Mouse (Mus musculus): ENCODE data around the gene Gm21915. TPM values are rescaled to one million over a fixed set of nuclear protein-coding genes. Genes with fewer than 3 reads are reported as not detected.

Gm21915 gene
- total RNA-seq, 2 experiments from 2014 or later: not detected

DNA sequence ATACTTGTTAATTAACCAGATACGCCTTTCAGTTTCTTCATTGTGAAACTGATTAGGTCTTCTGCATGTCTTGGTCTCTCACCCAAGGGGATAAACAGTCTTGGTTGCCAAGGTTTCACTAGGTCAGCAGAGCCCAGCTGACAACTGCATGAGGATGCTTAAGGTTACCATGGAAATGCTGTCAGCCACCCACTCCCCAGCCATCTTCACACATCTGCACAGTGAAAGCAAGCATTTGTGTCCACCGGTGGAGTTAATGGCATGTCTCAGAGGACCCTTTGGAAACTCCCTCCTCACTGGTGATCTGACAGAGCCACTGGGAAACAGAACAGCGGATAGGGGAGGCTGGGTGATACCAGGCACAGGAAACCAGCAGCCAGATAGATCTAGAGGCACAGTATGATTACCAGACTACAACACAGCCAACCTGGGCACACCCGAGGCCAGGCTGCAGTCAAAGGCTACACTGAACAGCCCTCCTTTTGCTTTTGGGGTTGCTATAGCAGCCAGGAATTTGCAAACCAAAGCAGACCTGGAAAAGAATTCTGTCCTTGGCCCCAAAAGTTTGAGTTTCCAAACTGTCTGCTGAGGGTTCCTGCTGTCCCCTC lies 1.0 kb downstream of the Gm21915 start:
- DNase-seq: no peak

DNA sequence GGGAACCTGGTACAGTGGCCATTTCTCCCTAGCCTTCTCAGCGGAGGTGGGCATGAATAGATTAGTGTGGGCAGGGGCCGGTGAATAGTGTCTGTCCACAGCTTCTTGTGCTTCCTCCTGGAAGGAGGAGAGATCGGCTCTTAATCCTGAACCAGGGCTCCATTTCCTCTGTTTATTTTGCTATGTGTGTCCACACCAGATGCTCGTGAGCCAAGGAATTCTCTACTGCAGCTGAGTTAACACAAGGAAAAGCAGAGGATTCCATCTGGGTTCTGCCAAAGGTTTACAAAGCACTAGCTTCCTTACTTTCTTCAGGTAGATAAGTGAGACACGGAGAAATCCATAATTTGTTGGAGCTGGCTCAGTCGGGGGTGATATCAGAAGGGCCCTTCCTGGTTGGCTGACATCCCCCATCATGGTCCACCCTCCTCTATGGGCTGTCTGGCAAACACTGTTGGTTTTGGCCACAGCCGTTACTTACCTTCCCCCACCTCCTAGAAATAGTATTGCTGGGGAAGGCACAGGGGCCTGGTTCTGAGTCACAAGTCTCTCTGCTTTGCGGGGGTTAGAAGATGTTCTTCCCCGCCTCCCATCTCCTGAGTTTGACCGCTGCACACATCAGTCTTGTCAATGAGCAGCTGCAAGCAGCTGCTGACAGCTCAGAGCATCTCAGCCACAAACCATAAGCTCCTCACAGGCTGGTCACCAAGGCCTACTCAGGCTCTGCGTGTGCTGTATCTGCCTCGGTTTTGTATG lies 5.0 kb downstream of the Gm21915 start:
- no peak for DNase-seq

DNA sequence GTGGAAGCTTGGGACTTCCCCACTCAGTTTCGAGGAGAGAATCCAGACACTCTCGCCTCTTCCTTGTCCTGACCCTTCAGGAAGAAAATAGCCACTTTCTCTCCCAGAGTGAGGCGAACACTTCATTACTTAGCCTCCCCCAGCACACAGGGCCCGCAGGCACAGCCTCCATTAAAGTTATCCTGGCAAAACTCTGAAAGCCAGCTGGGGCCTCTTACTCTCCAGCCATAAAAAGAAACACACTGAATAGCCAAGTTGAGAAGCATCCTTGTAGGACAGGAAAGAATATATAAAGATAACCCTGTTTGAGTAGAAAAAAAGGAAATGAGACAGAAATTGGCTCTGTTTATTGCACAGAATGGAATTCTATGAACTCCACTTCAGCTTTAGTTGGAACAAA lies 8.2 kb downstream of the Gm21915 start:
- no peak for DNase-seq

DNA sequence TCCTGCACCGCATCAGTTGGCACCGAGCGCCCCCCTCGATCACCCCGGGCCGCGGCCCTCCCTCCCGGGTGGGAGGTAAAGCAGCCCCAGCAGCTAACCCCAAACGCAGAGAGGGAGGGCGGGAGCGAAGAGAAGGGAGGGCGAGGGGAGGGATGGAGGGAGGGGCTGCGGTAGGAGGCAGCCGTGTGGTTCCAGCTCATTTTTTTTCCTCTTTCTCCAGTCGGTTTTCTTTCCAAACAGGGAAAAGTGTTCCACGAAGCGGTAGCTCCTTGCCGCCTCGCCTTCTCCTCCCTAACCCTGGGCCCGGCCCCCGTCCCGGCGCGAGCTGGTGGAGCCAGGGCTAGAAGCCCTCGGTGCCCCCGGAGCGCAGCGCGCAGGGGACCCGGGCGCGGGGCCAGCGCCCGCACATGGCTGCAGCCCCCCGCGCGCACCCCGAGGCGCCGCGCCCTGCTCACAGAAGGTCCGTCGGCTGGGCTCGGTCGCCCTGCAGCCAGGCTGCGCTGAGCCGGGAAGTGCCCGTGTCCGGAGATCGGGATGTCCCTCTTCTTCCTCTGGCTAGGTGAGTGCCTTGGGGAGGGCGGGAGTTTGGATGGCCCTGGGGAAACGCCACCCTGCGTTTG lies 15.5 kb downstream of the Gm21915 start, which contains the start of gene Clmp:
TSS of gene Clmp (plus strand) at position 162 of the 620 bp plus-strand sequence.
- peak; percentile 48 for DNase-seq

DNA sequence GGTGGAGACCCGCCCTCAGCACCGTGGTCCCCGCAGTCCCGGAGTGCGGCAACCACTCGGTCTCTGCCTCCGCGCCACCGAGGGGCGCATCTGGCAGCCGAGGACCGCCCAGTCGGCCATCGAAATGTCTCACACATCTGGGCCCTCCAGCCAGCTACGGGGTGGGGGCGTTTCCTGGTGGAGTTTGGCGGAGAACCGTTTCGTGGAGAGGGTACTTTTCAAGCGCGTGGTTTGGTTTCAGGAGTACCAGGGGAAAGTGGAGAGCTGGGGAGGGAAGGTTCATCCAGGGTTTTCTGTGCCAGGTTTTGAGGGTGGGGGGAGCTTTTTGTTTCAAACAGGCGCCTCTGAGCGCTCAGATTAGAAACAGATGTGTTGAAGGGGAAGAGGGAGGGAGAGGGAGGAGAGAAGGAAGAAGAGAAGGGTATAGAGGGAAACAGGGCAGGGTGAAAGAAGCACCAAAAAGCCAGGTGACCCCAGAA lies 16.0 kb downstream of the Gm21915 start:
- no peak for DNase-seq

DNA sequence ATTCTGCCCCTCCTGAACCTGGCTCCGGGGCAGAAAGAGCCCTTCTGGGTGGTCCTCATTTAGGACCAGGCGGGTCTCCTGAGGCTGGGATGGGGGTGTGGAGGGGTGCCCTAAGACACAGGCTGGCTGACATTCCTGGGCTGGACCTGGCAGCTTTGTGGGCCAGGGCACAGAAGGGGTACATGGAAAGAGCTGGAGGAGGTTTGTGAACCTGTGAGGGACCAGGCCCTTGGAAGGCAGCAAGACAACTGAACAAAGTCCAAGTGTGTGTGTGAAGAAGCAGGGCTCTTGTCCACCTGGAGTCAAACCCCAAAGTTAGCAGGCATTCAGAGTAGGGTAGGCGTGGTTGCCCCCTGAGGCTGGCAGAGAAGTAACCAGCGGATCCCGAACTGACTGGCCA lies 16.6 kb downstream of the Gm21915 start:
- DNase-seq: no peak

DNA sequence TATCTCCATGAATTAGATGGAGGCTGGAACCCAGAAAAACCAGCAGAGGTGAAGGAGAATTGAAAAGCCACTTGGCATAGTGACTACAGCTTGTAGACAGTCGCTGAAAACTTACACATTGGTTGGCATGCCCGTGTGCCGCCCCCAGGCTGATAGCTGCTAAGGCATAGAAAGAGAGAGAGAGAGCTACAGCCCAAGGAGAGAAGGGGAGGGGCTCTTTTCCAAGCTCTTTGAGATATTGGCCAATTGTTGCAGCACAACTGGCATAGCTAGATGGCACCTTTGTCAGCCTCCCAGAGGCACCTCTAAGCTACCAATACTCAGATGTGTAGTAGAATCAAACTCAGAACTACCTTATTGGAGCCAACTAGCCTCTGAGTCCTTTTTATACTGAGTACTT lies 17.1 kb downstream of the Gm21915 start:
- DNase-seq: no peak

DNA sequence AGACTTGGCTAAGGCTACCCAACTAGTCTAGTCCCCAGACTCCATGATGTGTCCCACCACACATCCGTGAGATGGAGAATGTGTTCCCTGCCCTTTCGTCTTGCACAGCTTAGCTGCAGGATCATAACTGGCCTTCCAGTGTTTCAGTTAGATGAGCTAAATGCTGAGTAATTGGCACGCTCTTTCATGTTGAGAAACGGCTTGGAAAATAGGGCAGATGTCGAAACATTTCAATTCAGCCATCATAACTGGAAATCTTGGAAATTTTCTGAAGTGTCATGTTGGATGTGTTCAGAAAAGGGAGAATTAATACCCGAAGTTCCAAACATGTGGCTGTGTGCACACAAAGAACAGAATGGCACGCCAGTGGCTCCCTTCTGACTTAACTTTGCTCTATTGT lies 20.1 kb downstream of the Gm21915 start:
- no peak for DNase-seq

DNA sequence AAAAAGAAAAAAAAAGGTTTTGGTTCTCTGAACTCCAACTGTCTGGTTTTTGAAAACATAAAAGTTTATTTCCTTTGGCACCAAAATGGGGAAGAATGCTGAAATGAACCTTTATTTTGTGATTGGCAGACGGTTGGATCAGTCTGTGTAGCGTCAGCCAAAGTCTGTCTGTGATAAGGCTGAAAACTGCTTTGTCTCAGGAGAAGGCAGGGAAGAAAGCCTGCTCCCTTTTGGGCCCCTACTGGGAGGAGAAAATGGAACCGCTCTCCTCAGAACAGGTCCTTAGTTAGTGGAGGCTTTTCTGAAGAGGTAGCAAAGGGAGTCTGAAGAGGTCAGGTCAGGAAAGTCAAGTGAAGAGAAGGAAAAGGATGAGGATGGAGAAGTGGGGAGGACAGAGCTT lies 22.6 kb downstream of the Gm21915 start:
- DNase-seq: no peak

DNA sequence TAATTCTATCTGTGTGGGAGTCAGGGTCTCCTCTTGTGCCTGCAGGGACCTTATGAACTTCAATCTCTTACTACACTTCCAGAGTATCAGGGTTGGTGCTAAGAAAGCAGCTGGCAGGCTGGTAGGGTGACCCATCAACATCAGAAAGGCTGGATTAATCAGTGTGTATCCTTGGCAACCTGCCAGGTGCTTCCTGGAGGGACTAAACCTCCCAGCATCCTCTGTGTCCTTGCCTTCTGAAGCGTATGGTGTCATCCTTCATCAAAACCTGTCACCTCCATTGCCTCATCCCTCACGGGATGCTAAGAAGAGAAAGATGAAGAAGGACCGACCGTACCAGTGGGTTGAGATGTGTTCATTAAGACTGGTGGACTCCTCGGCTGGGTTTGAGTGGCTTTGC lies 23.4 kb downstream of the Gm21915 start:
- no peak for DNase-seq

DNA sequence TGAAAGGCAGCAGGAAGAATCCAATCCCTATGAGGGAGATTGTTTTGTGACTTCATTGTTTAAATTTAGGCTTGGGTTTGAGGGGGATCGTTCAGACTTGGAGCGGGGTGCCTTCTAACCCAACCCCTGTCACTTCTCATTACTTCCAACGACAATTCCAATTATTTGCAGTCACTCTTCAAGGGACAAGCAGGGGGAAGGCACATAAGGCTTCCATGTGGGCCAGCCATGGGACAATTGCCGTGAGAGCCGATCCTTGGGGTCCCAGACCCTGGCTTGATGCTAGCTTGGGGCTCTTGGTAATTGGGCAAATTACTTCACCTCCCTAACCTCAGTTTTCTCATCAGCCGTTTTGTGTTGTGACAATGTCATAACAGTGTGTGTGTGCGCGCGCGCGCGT lies 23.9 kb downstream of the Gm21915 start:
- no peak for DNase-seq

DNA sequence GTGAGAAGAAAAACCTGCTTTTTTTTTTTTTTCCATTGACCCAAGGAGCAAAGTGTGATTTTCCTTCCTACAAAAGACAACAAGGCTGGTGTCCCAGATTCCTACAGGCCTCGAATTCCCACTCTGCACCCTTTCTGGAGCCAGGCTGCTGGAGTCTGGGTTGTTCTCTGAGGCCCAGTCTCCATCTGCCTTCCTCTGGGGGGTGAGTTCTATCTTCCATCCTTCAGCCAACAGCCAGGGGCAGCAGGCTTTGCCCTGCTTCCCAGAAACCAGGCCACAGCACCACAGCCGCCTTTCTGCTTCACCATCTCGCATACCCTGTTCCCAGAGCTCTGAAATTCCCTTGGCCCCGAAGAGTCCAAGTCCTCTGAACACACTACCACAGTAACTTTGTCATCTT lies 25.7 kb downstream of the Gm21915 start:
- DNase-seq: no peak

DNA sequence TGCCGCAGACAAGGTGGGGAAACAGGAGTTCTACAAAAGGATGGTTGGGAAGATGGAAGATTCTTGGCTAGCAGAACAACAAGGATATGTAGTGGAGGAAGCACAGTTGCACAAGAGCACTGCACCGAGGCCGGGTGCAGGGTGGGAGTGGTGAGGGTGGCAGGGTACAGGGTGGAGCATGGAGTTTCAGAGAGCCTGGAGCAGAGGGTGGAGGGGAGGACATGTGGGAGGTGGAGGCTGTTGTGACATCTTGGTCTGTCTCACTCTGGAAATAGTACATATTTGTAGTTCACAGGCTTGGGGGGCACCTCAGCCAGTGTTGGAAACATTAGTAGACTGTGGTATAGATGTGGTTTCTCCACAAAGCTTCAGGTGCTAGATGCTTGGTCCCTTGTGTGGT lies 28.8 kb downstream of the Gm21915 start:
- DNase-seq: no peak

DNA sequence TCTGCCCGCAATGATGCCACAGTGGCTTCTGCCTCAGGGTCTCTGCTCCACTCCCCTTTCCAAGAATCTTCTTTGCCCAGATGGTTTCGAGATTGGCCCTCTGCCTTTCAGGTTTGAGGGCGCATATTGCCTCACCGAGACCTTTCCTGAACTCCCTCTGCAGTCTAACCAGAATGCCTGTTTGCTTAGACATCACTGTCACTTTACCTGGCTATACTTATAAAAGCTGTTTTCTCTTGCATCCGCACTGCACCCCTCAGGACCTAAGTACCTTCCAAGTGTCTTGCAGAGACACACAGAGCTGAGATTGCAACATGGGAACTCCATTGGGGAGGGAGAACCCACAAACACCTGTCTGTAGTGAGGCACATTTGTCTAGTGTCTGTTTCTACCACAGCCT lies 29.8 kb downstream of the Gm21915 start:
- DNase-seq: no peak

DNA sequence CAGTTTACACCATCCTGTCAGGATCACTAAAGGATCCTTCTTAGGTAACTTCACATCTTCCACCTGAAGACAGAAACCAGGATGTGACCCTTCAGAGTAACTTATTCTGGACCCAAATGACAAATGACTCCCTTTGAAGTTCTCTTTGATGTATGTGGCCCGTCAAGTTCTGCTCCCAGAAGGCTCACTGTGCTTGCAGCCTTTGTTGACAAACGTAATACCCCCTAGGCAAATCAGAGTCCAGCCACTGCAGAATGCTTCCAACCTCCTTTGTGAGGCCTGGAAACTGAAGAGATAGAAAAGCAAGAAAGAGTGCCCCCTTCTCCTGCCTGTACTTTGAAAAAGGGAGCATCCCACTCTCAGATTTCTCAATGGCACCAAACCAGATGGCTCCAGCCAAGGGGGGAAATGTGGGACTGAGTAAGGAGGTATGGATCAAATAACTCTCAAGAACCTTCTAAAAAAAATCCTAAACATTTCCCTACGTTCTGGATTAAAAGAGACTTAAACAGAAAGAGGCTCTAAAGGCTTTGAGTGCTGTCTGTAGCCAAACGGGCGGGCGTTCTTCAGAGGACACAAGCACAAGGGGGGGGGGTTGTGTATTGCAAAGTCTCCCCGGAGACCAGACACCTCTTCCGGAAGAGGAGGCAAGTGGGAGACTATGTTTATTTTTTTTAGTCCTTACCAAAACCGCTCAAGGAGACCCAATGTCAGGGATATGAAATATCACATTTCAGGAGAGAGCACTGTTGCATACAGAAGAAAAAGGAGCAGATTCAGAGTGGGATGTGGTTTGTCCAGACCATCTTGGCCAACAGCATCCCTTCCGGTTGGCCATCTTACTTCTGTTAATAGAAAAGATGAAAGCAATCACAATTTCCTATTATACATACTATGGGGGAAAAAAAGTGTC lies 34.2 kb downstream of the Gm21915 start:
- no peak for DNase-seq

DNA sequence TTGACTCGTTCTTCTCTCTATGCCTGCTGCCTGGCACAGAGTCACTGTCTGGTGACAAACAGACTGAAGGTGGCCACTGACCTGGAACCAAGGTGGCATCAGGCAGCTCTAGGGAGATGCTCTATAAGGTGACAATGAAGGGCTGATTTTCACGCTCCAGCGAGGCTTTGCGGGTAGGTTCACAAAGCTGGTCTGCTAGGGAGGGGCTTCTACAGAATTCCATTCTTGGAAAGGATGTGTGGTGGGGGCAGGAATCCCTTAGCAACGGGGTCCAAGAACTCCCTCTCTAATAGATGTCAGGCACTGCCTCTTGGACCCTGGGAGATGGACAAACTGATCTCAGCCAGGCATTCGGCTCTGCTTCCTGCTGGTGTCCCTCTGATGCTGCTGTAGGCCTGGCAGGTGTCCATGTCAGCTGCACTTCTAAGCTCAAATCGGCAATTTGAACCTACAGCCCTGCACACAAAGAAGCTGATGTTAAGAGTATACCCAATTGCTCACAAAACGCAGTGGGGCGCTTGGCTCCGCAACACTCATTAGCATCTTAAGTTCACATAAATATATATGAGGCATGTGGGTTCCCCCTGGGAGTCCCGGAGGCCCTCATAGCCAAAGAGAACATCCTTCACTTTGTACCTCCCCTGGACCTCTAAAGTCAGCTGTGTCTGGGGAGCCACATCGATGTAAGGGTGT lies 38.2 kb downstream of the Gm21915 start:
- peak; percentile 41 for DNase-seq

DNA sequence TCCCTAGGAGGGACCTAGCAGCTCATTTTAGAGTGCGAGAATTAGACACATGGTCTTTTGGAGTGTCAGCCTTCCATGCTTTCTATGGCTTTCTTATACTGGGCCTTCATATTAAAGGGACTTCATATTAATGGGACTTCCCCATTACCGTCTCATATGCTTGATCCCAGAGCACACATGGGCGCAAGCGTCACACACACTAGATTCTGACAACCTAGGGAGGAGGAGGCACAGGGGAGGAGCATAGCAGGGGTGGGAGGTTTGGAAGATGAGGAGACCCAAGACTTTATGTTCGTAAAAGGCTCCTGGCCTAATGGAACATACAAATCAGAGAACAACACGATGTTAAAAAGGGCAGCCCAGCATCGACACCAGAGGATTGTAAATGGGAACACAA lies 38.7 kb downstream of the Gm21915 start:
- no peak for DNase-seq

DNA sequence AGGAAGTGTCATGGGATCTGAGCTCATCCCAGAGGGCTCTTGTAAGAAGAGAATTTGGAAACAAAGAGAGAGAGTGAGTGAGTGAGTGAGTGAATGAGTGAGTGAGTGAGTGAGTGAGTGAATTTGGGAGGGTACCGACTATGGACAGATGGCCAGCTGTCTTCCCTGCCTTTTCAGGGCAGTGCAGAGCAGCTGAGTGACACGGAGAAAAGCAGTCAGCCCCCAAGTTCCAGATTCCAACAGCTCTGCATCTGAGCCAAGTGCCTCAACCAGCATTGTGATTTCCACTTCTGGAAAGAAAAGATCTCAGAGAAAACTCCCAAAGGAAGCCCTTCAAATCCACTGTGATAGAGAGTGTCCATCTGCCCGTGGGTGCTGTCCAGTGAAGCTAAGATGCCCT lies 39.2 kb downstream of the Gm21915 start:
- DNase-seq: no peak

DNA sequence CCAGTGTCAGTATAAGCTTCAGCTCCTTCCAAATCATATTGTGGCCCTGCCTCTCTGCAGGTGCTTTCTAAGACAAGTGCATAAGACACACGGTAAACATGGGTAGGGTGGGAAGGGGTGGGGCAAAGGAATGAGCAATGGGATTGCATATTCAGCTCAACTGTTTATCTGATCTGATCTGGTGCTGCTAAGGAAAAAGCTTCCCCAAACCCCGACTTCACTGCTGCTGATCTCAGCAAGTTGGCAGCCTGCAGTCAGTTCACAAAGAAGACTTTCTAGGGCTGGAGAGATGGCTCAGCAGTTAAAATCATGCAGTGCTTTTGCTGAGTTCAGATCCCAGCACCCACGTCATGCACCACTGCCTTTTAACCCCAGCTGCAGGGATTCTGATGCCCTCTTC lies 39.6 kb downstream of the Gm21915 start:
- no peak for DNase-seq

DNA sequence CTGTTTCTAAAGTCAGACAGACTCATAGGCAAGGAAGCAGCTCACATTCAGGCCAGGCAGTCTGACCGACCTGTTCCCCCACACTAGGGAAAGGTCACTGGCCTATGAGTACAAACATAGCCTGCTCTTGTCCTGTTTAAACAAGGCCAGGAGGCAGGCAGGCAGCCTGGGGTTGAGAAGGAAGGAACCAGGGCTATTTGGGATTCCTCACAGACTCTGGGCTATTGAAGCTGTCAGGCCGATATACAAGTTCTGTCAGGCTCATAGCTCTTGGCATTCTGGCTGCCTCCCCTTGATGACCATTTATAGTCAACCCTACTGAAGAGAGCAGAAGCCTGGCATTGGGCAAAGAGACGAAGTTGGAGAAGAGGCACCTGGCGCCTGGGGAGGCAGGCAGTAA lies 41.2 kb downstream of the Gm21915 start:
- DNase-seq: no peak

DNA sequence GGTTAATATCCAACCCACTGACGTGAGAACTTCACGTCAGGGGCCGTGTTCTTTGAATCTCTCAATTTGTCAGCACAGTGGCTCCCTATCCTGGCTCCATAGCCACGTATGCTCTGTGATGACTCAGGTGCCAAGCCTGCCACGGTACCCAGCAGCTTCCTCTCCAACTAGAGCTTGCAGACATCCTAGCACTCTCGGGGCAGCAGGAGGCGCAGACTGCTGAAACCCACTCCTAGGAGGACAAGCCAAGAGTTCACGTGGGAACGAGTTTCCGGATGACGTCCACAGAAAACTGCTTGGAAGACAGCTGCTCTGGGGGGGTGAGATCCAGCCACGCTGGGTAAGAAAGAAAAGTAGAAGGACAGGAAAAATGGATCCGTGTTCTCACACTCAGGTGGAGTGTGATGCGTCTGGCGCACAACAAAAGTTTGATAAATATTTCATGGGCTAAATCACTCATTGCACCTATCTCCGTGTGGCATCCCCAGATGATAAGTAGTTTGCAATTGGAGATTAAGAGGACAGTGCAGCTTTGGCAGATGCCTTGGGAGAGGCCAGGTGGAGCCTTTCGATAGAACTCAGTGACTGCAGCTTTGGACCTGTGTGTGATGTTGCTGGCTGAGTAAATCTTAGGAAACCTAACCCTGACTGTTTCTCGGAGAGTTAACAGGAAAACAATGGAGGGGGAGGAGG lies 46.9 kb downstream of the Gm21915 start:
- DNase-seq: peak; percentile 42
